Mouse (Mus musculus): ENCODE data around the gene Fkbp15.

The Fkbp15 gene

GRCm38 (mm10) chr4:62318294-62318693, 42.1 kb downstream of the Fkbp15 start:
- no peak for DNase-seq (ENCODE audit: low spot score)

DNA sequence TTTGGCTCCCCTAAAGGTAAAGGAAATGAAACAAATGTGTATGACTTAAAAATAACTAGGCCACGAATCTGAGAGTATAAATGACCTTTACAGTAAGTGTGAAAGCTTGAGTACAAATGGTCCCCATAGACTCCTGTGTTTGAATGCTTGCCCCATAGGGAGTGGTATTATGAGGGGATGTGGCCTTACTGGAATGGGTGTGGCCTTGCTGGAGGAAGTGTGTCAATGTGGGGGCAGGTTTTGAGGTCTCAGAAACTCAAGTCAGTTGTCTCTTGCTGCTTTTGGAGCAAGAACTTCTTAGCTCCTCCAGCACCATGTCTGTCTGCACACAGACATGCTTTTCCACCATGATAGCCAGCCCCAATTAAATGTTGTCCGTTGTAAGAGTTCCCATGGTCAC, 43.9 kb downstream of the Fkbp15 start:
- no peak for DNase-seq (ENCODE audit: low spot score)

DNA sequence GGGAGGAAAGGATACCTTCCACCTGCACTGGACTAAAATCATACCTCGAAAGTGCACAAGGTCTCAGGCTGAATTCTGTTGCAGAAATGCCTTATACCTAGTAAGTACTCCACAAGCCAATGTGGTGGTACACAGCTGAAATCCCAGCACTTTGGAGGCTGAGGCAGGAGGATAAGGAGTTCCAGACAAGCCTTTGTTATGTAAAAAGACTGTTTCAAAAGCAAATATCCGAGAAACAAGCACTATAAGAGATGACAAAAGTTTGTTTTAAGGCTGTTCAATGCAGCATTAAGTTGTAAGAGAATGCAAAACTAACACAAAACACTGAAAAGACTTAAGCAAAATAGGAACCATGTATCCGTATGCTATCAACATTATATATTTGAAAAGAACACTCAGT, 45.8 kb downstream of the Fkbp15 start:
- DNase-seq (ENCODE audit: low spot score), result no peak

GRCm38 (mm10) chr4:62313641-62314211, 46.6 kb downstream of the Fkbp15 start:
- no peak for DNase-seq (ENCODE audit: low spot score)

GRCm38 (mm10) chr4:62312821-62313220, 47.5 kb downstream of the Fkbp15 start:
- DNase-seq (ENCODE audit: low spot score), result no peak

DNA sequence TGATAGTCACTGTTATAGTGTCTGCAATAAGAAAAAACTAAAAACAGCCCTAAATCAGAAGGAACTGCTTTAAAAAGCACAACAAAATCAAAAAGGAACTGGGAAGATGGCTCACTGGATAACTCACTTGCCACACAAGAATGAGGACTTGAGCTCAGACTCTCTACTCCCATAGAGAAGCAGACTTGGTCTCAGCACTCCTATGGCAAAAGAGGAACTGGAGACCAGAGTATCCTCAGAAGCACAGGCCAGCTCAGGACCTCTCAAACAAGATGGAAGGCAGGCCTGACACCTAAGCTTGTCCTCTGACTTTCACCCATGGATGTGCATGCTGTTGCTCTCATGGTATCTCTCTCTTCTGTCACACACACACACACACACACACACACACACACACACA, 51.9 kb downstream of the Fkbp15 start:
- no peak for DNase-seq (ENCODE audit: low spot score)

DNA sequence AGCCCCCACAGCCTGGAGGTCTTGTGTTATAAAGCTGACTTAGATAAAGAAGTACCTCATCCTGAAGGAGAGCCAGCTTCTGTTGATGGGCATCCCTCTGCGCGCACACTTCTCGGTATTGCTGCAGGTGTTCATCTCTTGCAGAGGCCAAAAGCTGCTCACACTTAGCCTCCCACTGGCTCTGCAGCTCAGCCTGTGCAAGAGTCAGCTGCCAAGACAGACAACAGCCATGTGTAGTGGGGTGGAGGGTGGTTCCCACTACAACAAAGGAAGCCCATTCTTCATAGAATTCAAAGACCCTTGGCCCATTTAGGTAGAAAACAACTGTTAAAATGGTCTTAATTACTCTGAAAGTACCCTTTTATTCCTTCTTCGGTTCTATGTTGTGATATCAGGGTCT, 53.5 kb downstream of the Fkbp15 start:
- DNase-seq (ENCODE audit: low spot score), result no peak

DNA sequence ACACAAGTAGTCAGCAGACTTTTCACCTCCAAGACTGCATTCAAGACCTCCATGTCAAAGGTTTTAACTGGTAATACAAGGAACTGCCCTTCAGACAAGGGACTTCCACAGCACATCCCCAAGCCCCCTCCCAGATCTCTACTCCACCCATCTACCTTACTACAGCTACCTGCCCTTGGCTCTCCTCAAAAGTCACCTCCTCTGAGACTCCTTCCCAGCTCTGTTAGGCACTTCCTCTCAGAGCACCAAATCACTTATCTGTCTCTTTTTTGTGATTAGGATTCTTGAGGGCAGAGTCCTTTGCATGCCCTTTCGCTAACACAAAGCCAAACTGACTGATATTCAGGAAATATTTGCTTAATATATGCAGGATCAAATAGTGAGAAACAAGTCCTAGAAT, 54.0 kb downstream of the Fkbp15 start:
- no peak for DNase-seq (ENCODE audit: low spot score)

- no peak for DNase-seq (ENCODE audit: low spot score)
Measured at GRCm38 (mm10) chr4:62303288-62303687, 57.1 kb downstream of the Fkbp15 start.

- DNase-seq (ENCODE audit: low spot score), result no peak
Measured at GRCm38 (mm10) chr4:62302795-62303194, 57.6 kb downstream of the Fkbp15 start.

DNA sequence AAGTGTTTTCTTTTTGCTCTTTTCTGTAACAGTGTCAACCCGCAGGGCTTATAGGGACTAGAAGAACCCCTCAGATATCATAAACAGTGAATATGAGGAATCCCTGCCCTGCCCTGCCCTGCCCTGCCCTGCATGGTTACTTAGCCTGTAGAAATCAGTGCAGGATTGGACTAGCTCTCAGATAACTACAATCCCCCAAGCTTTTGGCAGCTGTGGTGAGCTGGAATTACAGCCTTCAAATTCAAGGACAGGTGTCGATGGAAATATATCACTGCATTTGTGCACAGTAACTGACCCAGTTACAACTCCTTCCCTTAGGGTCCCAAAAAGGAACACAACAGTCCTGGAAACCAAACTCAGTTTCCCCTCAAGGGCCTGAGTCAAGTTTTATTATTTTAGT, 60.3 kb downstream of the Fkbp15 start:
- DNase-seq (ENCODE audit: low spot score), result no peak

DNA sequence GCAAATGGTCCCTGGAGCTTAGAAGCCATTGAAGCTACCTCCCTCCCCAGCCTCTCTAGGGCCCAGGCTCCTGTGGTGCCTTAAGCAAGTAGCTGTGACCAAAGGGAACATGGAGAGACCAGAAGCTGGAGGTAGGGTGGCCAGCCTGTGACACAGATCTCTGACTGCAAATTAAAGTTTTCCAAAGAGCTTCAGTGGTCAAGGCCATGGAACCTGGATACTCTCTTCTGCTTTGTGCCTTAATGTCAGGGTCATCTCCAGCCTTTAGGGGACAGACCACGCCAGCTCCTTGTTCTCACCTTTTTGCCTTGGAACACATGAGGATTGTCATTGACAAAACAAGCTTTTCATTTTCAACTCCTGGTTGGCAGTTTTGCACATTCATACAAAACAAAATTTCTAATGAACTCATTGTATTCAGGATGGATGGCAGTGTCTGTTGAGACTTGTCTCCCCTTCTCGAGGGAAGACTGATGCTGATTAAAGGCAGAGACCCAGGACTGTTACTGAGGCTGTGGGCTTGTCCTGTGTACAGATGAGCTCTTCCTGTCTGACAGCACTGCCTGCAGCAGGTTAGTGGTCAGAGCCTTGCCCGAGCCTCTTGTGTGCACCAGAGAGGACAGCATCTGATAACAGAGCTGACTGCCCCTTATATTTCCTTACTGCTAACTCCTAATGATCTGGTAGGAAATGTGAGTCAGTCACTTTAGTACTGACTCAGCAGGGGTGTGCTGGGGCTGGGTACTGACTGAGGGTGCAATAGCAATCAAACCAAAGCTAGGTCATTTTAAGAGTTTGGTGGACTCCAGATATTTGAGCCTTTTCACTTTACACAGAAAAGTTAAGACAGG, 62.8 kb downstream of the Fkbp15 start:
- DNase-seq (ENCODE audit: low spot score), result no peak

DNA sequence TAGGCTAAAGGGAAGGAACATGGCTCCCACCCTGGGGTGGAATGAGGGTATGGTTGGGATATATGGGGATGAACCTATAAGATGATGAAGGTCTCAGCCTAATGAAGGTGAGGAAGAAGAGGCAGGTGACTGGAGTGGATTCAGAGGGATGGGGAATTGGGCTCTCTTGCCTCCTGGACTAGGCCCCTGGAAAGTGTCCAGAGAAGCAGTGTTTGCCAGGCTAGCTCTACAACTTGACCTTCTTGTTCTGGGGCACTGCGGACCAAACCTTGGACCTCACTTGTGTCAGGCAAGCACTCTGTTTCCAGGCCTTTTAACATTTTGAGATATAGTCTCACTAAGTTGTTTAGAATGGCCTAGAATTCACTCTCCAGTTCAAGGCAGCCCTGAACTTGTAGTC, 65.6 kb downstream of the Fkbp15 start:
- no peak for DNase-seq (ENCODE audit: low spot score)

GRCm38 (mm10) chr4:62293219-62293861, 67.0 kb downstream of the Fkbp15 start:
- DNase-seq (ENCODE audit: low spot score), result no peak

GRCm38 (mm10) chr4:62292461-62293180, 67.7 kb downstream of the Fkbp15 start:
- DNase-seq (ENCODE audit: low spot score), result no peak

GRCm38 (mm10) chr4:62290816-62291505, 69.4 kb downstream of the Fkbp15 start:
- no peak for DNase-seq (ENCODE audit: low spot score)

DNA sequence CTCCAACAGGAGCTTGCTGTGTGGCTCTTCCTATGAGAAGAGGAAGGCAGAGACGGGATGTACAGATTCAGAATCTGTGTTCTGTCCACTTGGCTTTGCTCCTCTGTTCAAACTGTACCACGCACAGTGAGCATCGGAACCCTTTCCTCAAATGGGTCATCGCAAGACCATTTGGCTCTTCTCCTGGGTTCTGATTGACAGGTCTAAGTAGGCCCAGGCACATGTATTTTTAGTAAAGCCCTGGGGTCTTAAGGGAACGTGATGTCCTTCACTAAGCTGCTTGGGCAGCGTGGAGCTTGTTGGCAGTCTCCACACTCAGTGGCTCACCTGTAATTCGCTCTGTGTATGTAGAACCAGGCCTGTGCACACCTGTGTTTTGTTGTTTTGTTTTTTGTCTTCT, 71.1 kb downstream of the Fkbp15 start:
- DNase-seq (ENCODE audit: low spot score), result no peak

DNA sequence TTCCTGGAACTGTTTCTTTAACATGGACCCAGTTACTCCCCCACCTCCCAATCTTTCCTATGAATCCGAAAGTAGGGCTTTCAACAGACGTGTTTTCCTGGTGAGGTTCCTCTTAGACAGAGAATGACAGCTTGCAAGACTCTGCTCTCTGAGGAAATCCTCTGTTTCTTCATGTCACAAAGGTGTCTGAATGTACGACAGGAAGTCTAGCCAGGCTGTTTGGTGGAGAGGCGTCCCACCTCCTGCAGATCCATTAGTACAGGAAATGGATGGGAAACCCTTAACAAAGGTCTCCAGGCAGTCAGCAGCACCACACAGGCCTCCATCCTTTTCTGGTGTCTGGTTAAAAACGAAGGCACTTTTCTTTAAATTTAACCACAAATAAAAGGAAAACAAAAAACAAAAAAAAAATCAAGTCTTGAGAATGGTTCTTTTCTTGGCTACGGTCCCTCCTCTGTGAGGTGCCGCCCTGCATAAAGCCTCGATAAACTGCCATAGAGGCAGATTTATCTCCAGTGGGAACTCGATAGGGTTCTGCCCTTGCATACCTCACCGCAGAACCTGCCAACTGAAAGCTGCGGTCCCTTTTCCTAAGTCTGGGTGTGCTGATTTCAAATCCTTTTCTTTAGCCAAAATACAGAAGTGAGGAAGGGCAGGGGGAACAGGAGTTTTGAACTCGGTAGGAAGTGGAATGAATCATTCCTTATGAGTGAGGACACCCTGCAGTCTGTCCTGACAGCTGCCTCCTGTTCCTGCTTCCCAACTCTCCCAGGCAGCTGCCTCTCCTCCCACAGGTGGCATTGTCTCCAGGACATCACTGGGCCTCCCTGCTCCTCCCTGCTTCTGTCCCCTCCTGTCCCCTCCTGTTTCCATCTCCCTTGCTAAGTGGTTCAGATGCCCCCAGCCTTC, 73.1 kb downstream of the Fkbp15 start:
- no peak for DNase-seq (ENCODE audit: low spot score)

DNA sequence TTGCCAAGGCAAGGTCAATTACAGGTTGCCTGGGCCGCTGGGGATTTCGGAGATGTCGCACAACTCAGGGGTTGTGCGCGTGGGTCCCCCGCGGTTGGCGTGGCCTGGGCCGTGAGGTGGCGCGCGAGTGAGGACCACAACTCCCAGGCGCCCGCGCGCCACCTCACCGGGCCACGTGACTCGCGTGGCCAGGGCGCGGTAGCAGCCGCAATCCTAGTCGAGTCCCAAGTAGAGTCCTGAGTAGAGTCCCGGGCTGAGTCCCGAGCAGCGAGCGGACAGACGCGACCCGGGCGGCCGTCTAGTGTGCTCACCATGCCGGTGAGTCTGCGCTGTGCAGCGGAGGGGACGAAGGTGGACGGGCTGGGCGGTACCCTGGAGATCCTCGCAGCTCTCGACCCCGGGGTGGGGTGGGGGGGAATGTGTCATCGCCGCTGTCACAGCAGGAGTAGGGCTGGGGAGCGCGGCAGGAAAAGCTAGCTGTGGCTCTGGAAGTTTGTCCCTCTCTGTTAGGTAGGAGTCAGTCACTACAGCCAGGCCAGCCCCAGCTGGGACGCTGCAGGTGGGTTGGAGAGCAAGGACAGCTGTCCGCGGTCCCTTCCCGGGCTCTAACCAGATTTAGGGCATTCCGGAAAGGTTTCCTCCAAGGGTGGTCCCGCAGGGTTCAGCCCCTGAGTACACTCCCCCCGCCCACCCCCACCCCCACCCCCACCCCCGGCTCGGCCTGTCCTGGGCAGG, 73.9 kb downstream of the Fkbp15 start:
- peak; percentile 59 for DNase-seq (ENCODE audit: low spot score)

DNA sequence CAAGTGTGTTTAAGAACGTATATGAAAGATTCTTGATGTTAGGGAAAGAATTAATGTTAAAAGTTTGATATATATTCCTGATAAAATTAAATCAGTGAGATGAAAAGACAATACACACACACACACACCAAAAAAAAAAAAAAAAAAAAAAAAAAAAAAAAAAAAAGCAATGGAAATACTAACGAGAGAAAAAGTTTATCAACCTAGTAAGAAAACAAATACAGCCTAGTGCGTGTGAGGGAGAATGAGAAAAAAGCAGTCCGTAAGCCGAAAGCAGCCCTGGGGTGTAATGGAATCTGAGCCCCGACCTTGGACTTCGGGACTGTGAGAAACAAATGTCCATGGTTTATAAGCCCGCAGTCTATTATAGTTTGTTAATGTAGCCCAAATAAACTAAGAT, 74.8 kb downstream of the Fkbp15 start:
- no peak for DNase-seq (ENCODE audit: low spot score)
